Mouse (Mus musculus) CD4-positive, CD25-positive, alpha-beta regulatory T cell, adult 9 weeks (primary cell): Measurements from ENCODE around the gene Dnajc27. TPM values are rescaled to one million over a fixed set of nuclear protein-coding genes. Genes with fewer than 3 reads are reported as not detected.

Experiments
- polyA plus RNA-seq: library from polyadenylated mRNA; unstranded; fragments of 100-300 nt; shearing (Covaris generic); gene quantifications from one replicate; pipeline ENCODE4 v1.2.1, GENCODE M21; 2017

Dnajc27 gene
- polyA plus RNA-seq, result 10.6 TPM

GRCm38 (mm10) chr12:4082132-4083001 is at the start of gene Dnajc27:
Gene Dnajc27, plus strand, starts transcription at chr12:4082583.

GRCm38 (mm10) chr12:4038061-4039041 is 44.0 kb upstream of the Dnajc27 start, which contains the start of gene Efr3b:
Gene Efr3b, minus strand, starts transcription at chr12:4038915.

GRCm38 (mm10) chr12:4132941-4133846 is 50.8 kb downstream of the Dnajc27 start, which contains the start of gene Adcy3:
Gene Adcy3, plus strand, starts transcription at chr12:4133103.

Other genes starting within 250 kb of the Dnajc27 start
- gene Pomc, start 127.6 kb upstream of the Dnajc27 start, polyA plus RNA-seq, result 2.1 TPM
- 0.25 TPM for gene Efr3b, start 43.7 kb upstream of the Dnajc27 start, polyA plus RNA-seq
- 5.1 TPM for gene Adcy3, start 50.5 kb downstream of the Dnajc27 start, polyA plus RNA-seq
- 4.5 TPM for gene Ptrhd1, start 151.4 kb downstream of the Dnajc27 start, polyA plus RNA-seq
- 38.3 TPM for gene Cenpo, start 151.7 kb downstream of the Dnajc27 start, polyA plus RNA-seq